Mouse (Mus musculus) liver, embryonic 16.5 days (tissue): ENCODE results near the gene Efna4. TPM values are rescaled to one million over a fixed set of nuclear protein-coding genes. Genes with fewer than 3 reads are reported as not detected.

ENCODE experiments used
- ATAC-seq: fragments of 200-750 bp; cut with Nextera tagmentation; 2 replicates; pipeline ENCODE4 v1.8.0; 2017; ENCODE audit warnings: low read depth, mild to moderate bottlenecking, moderate number of reproducible peaks, moderate library complexity
- H3K27ac ChIP-seq: fragments of 300-500 bp; sonication (generic); 2 replicates; pipeline ENCODE4 v1.5.1; 2014; ENCODE audit warnings: mild to moderate bottlenecking, low read length
- H3K27me3 ChIP-seq: fragments of 300-500 bp; sonication (generic); 2 replicates; pipeline ENCODE4 v1.6.1; 2014; ENCODE audit warnings: low read depth, low read length, mixed read lengths; ENCODE audit not compliant: control insufficient read depth, insufficient read depth
- H3K36me3 ChIP-seq: fragments of 300-500 bp; sonication (generic); 2 replicates; pipeline ENCODE4 v1.6.1; 2014; ENCODE audit warnings: mild to moderate bottlenecking; ENCODE audit not compliant: control insufficient read depth, insufficient read depth
- H3K4me1 ChIP-seq: fragments of 300-500 bp; sonication (generic); 2 replicates; pipeline ENCODE4 v1.6.1; 2014; ENCODE audit warnings: low read depth, low read length, mixed read lengths; ENCODE audit not compliant: control insufficient read depth
- H3K4me2 ChIP-seq: fragments of 300-500 bp; sonication (generic); 2 replicates; pipeline ENCODE4 v1.6.1; 2014; ENCODE audit warnings: low read depth, low read length, mixed read lengths
- H3K4me3 ChIP-seq: fragments of 300-500 bp; sonication (generic); 2 replicates; pipeline ENCODE4 v1.5.1; 2014; ENCODE audit warnings: low read depth, mild to moderate bottlenecking, low read length
- H3K9ac ChIP-seq: fragments of 300-500 bp; sonication (generic); 2 replicates; pipeline ENCODE4 v1.6.1; 2014; ENCODE audit warnings: low read depth, low read length
- H3K9me3 ChIP-seq: fragments of 300-500 bp; sonication (generic); replicated peaks from 2 replicates; pipeline ENCODE4 v1.6.1; 2016; ENCODE audit warnings: low read length; ENCODE audit not compliant: control insufficient read depth
- WGBS: fragments of 180-500 bp; shearing (Covaris S2); extraction: QIAGEN DNeasy Blood & Tissue Kit; methylation state at CpG from one replicate; pipeline ENCODE4 v1.1.7; 2014; ENCODE audit not compliant: insufficient replicate concordance; 5-methylcytosine and 5-hydroxymethylcytosine counted together
- polyA plus RNA-seq: library from polyadenylated mRNA; unstranded; fragments of >200 nt; fragmentation: Nextera tagmentation; extraction: Ambion mirVana; gene quantifications from 2 replicates; pipeline ENCODE4 v1.2.1, GENCODE M21; 2015

Gene Efna4
- polyA plus RNA-seq, 1 experiment from 2014 or later = 0.51 TPM

- Histone ChIP-seq H3K4me2 (no peak overlapping the region), H3K9ac (no peak overlapping the region), H3K9me3 (no peaks in the 10 kb centered on the region), H3K4me3 (no peak overlapping the region), H3K36me3 (no peaks in the 10 kb centered on the region), H3K27ac (no peak overlapping the region), H3K4me1 (no peaks in the 10 kb centered on the region; the same call in 1 of the 2 replicates), H3K27me3 (peaks cover 47% of the 10 kb centered on the region)
- 22% methylated on average over 4 of the region's 4 CpGs for WGBS
- ATAC-seq = no peak
Measured at GRCm38 (mm10) chr3:89328623-89329022, 9.2 kb downstream of the Efna4 start.

GRCm38 (mm10) chr3:89327371-89327870, 10.4 kb downstream of the Efna4 start:
- H3K36me3 ChIP-seq = no peaks in the 10 kb centered on the region
- H3K4me2 ChIP-seq = no peak overlapping the region
- no peak overlapping the region for H3K27ac ChIP-seq
- H3K9ac ChIP-seq = no peak overlapping the region
- no peak for ATAC-seq
- H3K27me3 ChIP-seq = peaks cover 59% of the 10 kb centered on the region
- WGBS = 61% methylated on average over 9 of the region's 9 CpGs
- H3K4me1 ChIP-seq = peaks cover 6% of the 10 kb centered on the region
- no peak overlapping the region for H3K4me3 ChIP-seq
- H3K9me3 ChIP-seq = no peaks in the 10 kb centered on the region

- Histone ChIP-seq H3K4me2 (no peak overlapping the region), H3K27ac (no peak overlapping the region), H3K4me1 (peaks cover 20% of the 10 kb centered on the region), H3K4me3 (no peak overlapping the region), H3K36me3 (no peaks in the 10 kb centered on the region), H3K9ac (no peak overlapping the region), H3K9me3 (no peaks in the 10 kb centered on the region), H3K27me3 (peaks cover 66% of the 10 kb centered on the region)
- no peak for ATAC-seq
- WGBS = 58% methylated on average over 8 of the region's 8 CpGs
Measured at GRCm38 (mm10) chr3:89325882-89326281, 11.9 kb downstream of the Efna4 start.

- under 1% methylated on average over 50 of the region's 53 CpGs for WGBS
- H3K4me2 ChIP-seq = peak within 1 kb of the TSS; percentile 65
- ATAC-seq = peak; percentile 32; the same call in 1 of the 2 replicates
- H3K4me3 ChIP-seq = peak within 1 kb of the TSS; percentile 47
- peaks cover 78% of the 10 kb centered on the region for H3K27me3 ChIP-seq
- peaks cover 28% of the 10 kb centered on the region for H3K4me1 ChIP-seq
- no peak within 1 kb of the TSS for H3K27ac ChIP-seq
- H3K9me3 ChIP-seq = no peaks in the 10 kb centered on the region
- no peaks in the 10 kb centered on the region for H3K36me3 ChIP-seq
- H3K9ac ChIP-seq = no peak within 1 kb of the TSS
Measured at GRCm38 (mm10) chr3:89322514-89323165, 15.2 kb downstream of the Efna4 start, which contains the start of gene Efna3. TSS of gene Efna3 (minus strand) at chr3:89322965.

- Histone ChIP-seq H3K27ac (no peak overlapping the region), H3K9me3 (no peaks in the 10 kb centered on the region), H3K4me3 (peak overlapping the region; percentile 47), H3K27me3 (peaks cover 79% of the 10 kb centered on the region), H3K4me1 (peaks cover 28% of the 10 kb centered on the region), H3K9ac (no peak overlapping the region), H3K36me3 (no peaks in the 10 kb centered on the region), H3K4me2 (peak overlapping the region; percentile 65)
- WGBS = 2% methylated on average over 14 of the region's 14 CpGs
- no peak for ATAC-seq
Measured at GRCm38 (mm10) chr3:89322131-89322500, 15.7 kb downstream of the Efna4 start.

- H3K27ac ChIP-seq = no peak overlapping the region
- H3K4me3 ChIP-seq = peak overlapping the region; percentile 47; the same call in 1 of the 2 replicates
- no peak for ATAC-seq
- H3K27me3 ChIP-seq = peaks cover 78% of the 10 kb centered on the region
- H3K36me3 ChIP-seq = no peaks in the 10 kb centered on the region
- no peak overlapping the region for H3K9ac ChIP-seq
- WGBS = 2% methylated on average over 66 of the region's 66 CpGs
- H3K9me3 ChIP-seq = no peaks in the 10 kb centered on the region
- peaks cover 28% of the 10 kb centered on the region for H3K4me1 ChIP-seq
- H3K4me2 ChIP-seq = peak overlapping the region; percentile 65
Measured at GRCm38 (mm10) chr3:89321183-89322130, 16.4 kb downstream of the Efna4 start.

GRCm38 (mm10) chr3:89320581-89321182, 17.1 kb downstream of the Efna4 start:
- Histone ChIP-seq H3K27ac (no peak overlapping the region), H3K4me1 (peaks cover 34% of the 10 kb centered on the region), H3K9ac (no peak overlapping the region), H3K4me2 (peak overlapping the region; percentile 27), H3K9me3 (no peaks in the 10 kb centered on the region), H3K27me3 (peaks cover 86% of the 10 kb centered on the region), H3K36me3 (no peaks in the 10 kb centered on the region), H3K4me3 (peak overlapping the region; percentile 26)
- WGBS = 1% methylated on average over 40 of the region's 41 CpGs
- no peak for ATAC-seq

GRCm38 (mm10) chr3:89319591-89320350, 18.1 kb downstream of the Efna4 start:
- peaks cover 37% of the 10 kb centered on the region for H3K4me1 ChIP-seq
- 4% methylated on average over 58 of the region's 58 CpGs for WGBS
- H3K27ac ChIP-seq = no peak overlapping the region
- ATAC-seq = no peak
- H3K9ac ChIP-seq = no peak overlapping the region
- H3K36me3 ChIP-seq = no peaks in the 10 kb centered on the region
- H3K27me3 ChIP-seq = peaks cover 84% of the 10 kb centered on the region
- H3K9me3 ChIP-seq = no peaks in the 10 kb centered on the region
- peak overlapping the region; percentile 36 for H3K4me3 ChIP-seq
- H3K4me2 ChIP-seq = peak overlapping the region; percentile 44
